Mouse (Mus musculus) heart, embryonic 16.5 days (tissue): ENCODE results near the gene Map4k5. TPM values are rescaled to one million over a fixed set of nuclear protein-coding genes. Genes with fewer than 3 reads are reported as not detected.

Experiments used
- ATAC-seq: fragments of 200-750 bp; cut with Nextera tagmentation; replicated peaks from 2 replicates; pipeline ENCODE4 v1.8.0; 2017; ENCODE audit warnings: moderate number of reproducible peaks; ENCODE audit not compliant: insufficient read depth, low FRiP score; ENCODE audit errors: extremely low read depth
- H3K27ac ChIP-seq: fragments of 300-500 bp; sonication (generic); 2 replicates; pipeline ENCODE4 v1.5.1; 2014; ENCODE audit warnings: mild to moderate bottlenecking, low read length, control low read depth, moderate library complexity
- H3K27me3 ChIP-seq: fragments of 300-500 bp; sonication (generic); 2 replicates; pipeline ENCODE4 v1.6.1; 2014; ENCODE audit warnings: low read length, mixed read lengths; ENCODE audit not compliant: control insufficient read depth, insufficient read depth
- H3K36me3 ChIP-seq: fragments of 300-500 bp; sonication (generic); 2 replicates; pipeline ENCODE4 v1.6.1; 2014; ENCODE audit not compliant: control insufficient read depth, insufficient read depth
- H3K4me1 ChIP-seq: fragments of 300-500 bp; sonication (generic); 2 replicates; pipeline ENCODE4 v1.6.1; 2014; ENCODE audit warnings: low read length, mixed read lengths; ENCODE audit not compliant: control insufficient read depth, insufficient read depth
- H3K4me2 ChIP-seq: fragments of 300-500 bp; sonication (generic); 2 replicates; pipeline ENCODE4 v1.6.1; 2014; ENCODE audit warnings: low read depth, mild to moderate bottlenecking, control low read depth, low read length
- H3K4me3 ChIP-seq: fragments of 300-500 bp; sonication (generic); 2 replicates; pipeline ENCODE4 v1.5.1; 2014; ENCODE audit warnings: mild to moderate bottlenecking, control low read depth, low read length
- H3K9ac ChIP-seq: fragments of 300-500 bp; sonication (generic); 2 replicates; pipeline ENCODE4 v1.6.1; 2014; ENCODE audit warnings: low read length, control low read depth
- H3K9me3 ChIP-seq: fragments of 300-500 bp; sonication (generic); replicated peaks from 2 replicates; pipeline ENCODE4 v1.6.1; 2016; ENCODE audit warnings: low read length; ENCODE audit not compliant: control insufficient read depth
- WGBS: fragments of 180-500 bp; shearing (Covaris S2); extraction: QIAGEN DNeasy Blood & Tissue Kit; methylation state at CpG from one replicate; pipeline ENCODE4 v1.1.7; 2014; 5-methylcytosine and 5-hydroxymethylcytosine counted together
- microRNA counts: library from miRNA; unstranded; fragments of <30 nt; microRNA quantifications from one replicate; lab custom pipeline; 2016
- microRNA-seq: library from miRNA; unstranded; fragments of <30 nt; microRNA quantifications from one replicate; pipeline ENCODE4, GENCODE M21; 2017
- polyA plus RNA-seq: library from polyadenylated mRNA; unstranded; fragments of >200 nt; fragmentation: Nextera tagmentation; extraction: Ambion mirVana; gene quantifications from 2 replicates; pipeline ENCODE4 v1.2.1, GENCODE M21; 2015

The Map4k5 gene
- polyA plus RNA-seq, 1 experiment from 2014 or later = 25.2 TPM

DNA sequence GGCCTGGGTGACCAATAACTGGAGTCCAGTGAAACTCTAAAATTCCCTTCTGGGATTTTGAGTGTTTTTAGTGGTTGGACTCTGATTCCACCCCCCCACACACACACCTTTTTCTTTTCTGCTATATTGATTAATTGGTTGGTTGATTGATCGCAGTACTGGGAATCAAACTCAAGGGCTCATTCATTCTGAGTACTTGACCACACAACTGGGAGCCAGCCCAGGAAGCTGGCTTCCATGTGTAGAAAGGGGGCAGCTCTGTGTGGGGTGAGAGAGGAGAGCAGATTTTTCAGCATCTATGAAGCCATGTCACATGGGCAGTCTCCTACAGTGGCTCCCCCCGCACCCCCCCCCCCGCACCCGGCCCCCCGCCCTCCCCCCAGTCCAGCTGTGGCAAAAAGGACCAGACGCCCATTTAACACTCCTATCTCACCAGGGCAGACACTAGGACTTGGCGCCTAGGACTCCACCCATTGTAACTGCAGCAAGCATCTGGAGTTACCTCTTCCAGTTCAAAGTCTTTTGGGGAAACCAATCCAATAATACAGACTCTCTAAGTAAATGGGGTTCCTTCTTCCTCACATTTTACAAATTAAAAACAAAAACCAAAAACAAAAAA, 133.6 kb downstream of the Map4k5 start:
- H3K36me3 ChIP-seq = no peaks in the 10 kb centered on the region
- H3K27ac ChIP-seq = peak overlapping the region; percentile 98
- H3K27me3 ChIP-seq = no peaks in the 10 kb centered on the region
- WGBS = 26% methylated on average over 7 of the region's 7 CpGs
- H3K4me1 ChIP-seq = peaks cover 18% of the 10 kb centered on the region
- 0 out of 2 replicates have a peak, but pooled peaks cover 2% of the 10 kb centered on the region for H3K9me3 ChIP-seq
- H3K9ac ChIP-seq = peak overlapping the region; percentile 67
- H3K4me2 ChIP-seq = peak overlapping the region; percentile 88
- peak overlapping the region; percentile 48; the same call in 1 of the 2 replicates for H3K4me3 ChIP-seq
- no peak for ATAC-seq

DNA sequence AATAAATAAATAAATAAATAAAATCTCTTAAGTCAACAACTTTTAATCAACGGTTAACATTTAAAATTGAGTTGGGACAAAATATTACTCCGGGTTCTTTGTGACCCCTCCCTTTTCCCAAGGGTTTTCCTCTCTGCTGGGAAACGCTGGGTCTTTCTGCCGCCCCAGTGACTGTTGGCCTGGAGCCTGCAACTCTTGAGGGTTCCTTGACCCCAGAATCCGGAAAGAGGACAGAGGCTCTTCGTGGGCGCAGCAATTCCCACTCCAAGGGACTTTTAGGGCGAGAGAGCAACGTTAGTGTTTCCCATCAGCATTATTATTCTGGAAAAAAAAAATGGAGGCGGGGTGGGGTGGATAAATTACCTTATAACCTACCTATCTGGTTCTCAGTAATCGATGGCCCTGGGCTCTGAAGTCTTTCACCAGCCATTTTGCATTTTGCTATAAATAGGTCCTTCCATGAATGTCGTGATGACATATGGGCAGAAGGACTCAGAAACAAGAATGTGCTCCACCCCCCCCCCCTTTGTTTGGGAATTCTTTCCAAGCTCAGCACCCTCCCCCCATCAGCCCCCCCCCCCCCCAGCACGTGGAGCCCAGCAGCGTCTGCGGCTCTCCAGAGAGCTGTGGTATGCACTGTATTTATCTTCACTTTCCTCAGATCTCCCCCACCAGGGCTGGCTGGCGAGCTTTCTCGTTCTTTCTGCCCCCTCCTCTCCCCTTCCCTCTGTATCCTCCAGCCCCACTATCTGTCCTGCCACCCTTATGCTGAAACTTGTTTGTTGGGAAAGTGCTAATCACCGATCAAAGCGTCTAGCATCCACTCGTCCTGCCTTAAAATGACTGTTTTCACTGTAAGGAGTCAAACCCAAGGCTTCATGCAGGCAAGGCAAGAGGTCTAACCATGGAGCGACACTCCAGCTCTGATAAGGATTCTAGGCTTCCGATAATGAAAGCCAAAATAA, 134.5 kb downstream of the Map4k5 start:
- Histone ChIP-seq H3K4me3 (peak overlapping the region; percentile 48), H3K9ac (peak overlapping the region; percentile 68), H3K27me3 (no peaks in the 10 kb centered on the region), H3K27ac (peak overlapping the region; percentile 98), H3K4me2 (peak overlapping the region; percentile 88), H3K9me3 (0 out of 2 replicates have a peak, but pooled peaks cover 2% of the 10 kb centered on the region), H3K36me3 (no peaks in the 10 kb centered on the region), H3K4me1 (peaks cover 18% of the 10 kb centered on the region)
- peak; percentile 76 for ATAC-seq
- 2% methylated on average over 22 of the region's 22 CpGs for WGBS

DNA sequence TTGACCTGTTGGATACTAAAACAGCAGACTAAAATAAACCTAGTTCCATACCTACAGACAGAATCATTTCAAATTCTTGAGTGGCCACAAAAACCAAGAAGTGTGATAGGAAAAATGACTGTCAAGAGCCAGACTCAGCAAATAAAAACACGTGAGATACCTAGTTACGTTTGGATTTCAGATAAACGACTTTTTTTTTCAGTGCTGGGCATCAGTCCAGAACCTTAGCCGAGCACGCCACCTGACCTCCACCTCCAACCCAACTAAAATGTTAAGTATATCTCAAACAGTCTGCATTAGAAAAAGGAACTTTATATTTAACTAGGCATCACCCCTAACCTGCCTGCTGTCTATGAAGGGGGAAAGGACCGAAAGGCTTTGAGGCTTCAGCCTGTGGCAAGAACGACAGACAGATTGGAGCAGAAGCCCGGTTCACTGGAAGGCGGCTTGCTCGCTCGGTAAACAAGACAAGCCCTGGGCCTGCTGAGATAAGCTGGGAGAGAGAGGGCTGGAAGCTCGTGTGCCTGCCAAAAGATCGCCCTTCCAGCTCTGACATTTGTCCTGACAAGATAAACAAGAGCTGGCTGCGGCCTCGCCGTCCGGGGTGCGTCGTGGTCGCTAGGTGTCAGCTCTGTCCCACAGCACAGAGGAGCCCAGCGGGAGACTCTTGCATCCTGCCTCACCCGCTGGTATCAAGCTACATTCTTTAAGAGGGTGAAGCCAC, 135.4 kb downstream of the Map4k5 start:
- no peaks in the 10 kb centered on the region for H3K36me3 ChIP-seq
- H3K4me1 ChIP-seq = peaks cover 18% of the 10 kb centered on the region
- WGBS = 3% methylated on average over 22 of the region's 22 CpGs
- peak overlapping the region; percentile 68 for H3K9ac ChIP-seq
- H3K9me3 ChIP-seq = 0 out of 2 replicates have a peak, but pooled peaks cover 2% of the 10 kb centered on the region
- ATAC-seq = peak; percentile 90
- peak overlapping the region; percentile 98 for H3K27ac ChIP-seq
- H3K4me2 ChIP-seq = peak overlapping the region; percentile 88
- no peaks in the 10 kb centered on the region for H3K27me3 ChIP-seq
- peak overlapping the region; percentile 48 for H3K4me3 ChIP-seq

DNA sequence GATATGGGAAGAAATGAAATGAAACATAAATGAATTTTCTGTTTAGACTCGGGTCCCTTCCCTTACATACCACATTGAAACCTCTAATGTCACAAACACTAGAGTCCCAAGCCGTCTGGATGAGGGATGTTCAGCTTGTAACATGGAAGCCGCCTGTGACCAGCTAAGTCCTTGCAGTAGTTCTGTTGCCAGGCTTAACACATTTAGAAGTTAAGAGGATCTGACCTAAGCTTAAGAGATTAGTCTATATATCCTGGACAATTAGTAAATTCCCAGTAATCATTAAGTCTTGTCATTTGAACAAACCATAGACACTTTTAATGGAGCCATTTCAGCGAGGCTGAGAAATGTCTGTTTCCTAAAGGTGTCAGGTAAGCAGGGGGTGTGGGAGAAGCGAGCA, 137.0 kb downstream of the Map4k5 start:
- Histone ChIP-seq H3K27ac (no peak overlapping the region), H3K4me1 (peaks cover 22% of the 10 kb centered on the region), H3K4me3 (no peak overlapping the region), H3K9ac (no peak overlapping the region), H3K4me2 (no peak overlapping the region), H3K9me3 (no peaks in the 10 kb centered on the region), H3K36me3 (no peaks in the 10 kb centered on the region), H3K27me3 (no peaks in the 10 kb centered on the region)
- WGBS = 77% methylated on average over 5 of the region's 5 CpGs
- no peak for ATAC-seq

DNA sequence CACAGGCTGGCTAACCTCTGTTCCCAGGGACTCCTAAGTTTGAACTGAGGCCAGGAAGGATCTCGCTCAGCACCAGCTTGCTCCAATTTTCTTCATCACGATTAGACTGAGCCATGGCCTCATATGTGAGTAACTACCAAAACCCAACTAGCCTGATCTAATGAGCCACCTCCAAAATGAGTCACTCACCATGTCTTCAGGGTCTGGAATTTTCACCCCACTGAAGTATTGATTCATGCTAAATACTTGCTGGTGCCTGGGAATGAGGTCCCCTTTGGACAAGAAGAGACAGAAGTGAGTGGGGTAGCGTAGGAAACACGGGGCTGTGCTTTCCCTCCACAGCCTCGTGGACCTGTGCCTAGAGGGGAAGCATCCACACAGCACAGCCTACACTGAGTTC, 139.1 kb downstream of the Map4k5 start:
- Histone ChIP-seq H3K4me3 (no peak overlapping the region), H3K36me3 (0 out of 2 replicates have a peak, but pooled peaks cover 1% of the 10 kb centered on the region), H3K9me3 (no peaks in the 10 kb centered on the region), H3K27ac (no peak overlapping the region), H3K4me1 (peaks cover 15% of the 10 kb centered on the region), H3K9ac (no peak overlapping the region), H3K4me2 (no peak overlapping the region), H3K27me3 (no peaks in the 10 kb centered on the region)
- no peak for ATAC-seq
- WGBS = 79% methylated on average over 5 of the region's 5 CpGs

MicroRNAs encoded within 50 kb of the gene (microRNA counts, 519-probe panel; counts per million panel counts)
- microRNA mmu-miR-681 (lab: Ali Mortazavi, UCI) = not detected

Small RNAs within 50 kb of the gene (microRNA-seq; reads per million reads assigned to microRNA genes)
- gene Mir681 = not detected

Other genes with a start within 250 kb of the Map4k5 start
- 7.1 and 7.6 TPM in 2 replicates for gene Sos2, start 211.3 kb downstream of the Map4k5 start, polyA plus RNA-seq
- 18.4 and 18.5 TPM in 2 replicates for gene L2hgdh, start 168.3 kb downstream of the Map4k5 start, polyA plus RNA-seq
- 35.4 and 39.2 TPM in 2 replicates for gene Atp5s, start 168.2 kb downstream of the Map4k5 start, polyA plus RNA-seq
- gene Cdkl1, start 101.9 kb downstream of the Map4k5 start, polyA plus RNA-seq = 5.2 and 7.0 TPM in 2 replicates
- gene Atl1, start 586 bp downstream of the Map4k5 start, polyA plus RNA-seq = 4.6 and 6.1 TPM in 2 replicates
- 1.8 and 4.4 TPM in 2 replicates for gene Sav1, start 93.8 kb upstream of the Map4k5 start, polyA plus RNA-seq
- 7.9 and 9.8 TPM in 2 replicates for gene Nin, start 220.5 kb upstream of the Map4k5 start, polyA plus RNA-seq